Mouse (Mus musculus) A20 (cell line): ENCODE data around the gene Cbx4.

Experiments used
- DNase-seq: peaks from one replicate; pipeline ENCODE4 v3.0.0-alpha.2; 2011; ENCODE audit warnings: low read depth, low spot score

The Cbx4 gene

GRCm38 (mm10) chr11:119085279-119086062, 550 bp downstream of the Cbx4 start:
- DNase-seq, result peak; percentile 81

- peak; percentile 66 for DNase-seq
These were observed 1.4 kb downstream of the Cbx4 start for GRCm38 (mm10) chr11:119084446-119085278.

GRCm38 (mm10) chr11:119083724-119084445, 2.1 kb downstream of the Cbx4 start:
- DNase-seq, result peak; percentile 82

- peak; percentile 76 for DNase-seq
These were observed 3.1 kb downstream of the Cbx4 start for GRCm38 (mm10) chr11:119082638-119083599.

- peak; percentile 54 for DNase-seq
These were observed 4.0 kb downstream of the Cbx4 start for GRCm38 (mm10) chr11:119081839-119082637.

- DNase-seq, result no peak
These were observed 4.7 kb downstream of the Cbx4 start for GRCm38 (mm10) chr11:119081148-119081838.

- no peak for DNase-seq
These were observed 5.4 kb downstream of the Cbx4 start for GRCm38 (mm10) chr11:119080461-119081147.

- DNase-seq, result no peak
These were observed 6.6 kb downstream of the Cbx4 start for GRCm38 (mm10) chr11:119079445-119079837.

GRCm38 (mm10) chr11:119078691-119079444, 7.2 kb downstream of the Cbx4 start:
- DNase-seq, result no peak

- no peak for DNase-seq
These were observed 8.3 kb downstream of the Cbx4 start for GRCm38 (mm10) chr11:119077755-119078154.

- peak; percentile 39 for DNase-seq
These were observed 10.2 kb downstream of the Cbx4 start for GRCm38 (mm10) chr11:119075805-119076204.

GRCm38 (mm10) chr11:119073876-119074433, 12.1 kb downstream of the Cbx4 start:
- DNase-seq, result peak; percentile 61

- DNase-seq, result no peak
These were observed 13.0 kb downstream of the Cbx4 start for GRCm38 (mm10) chr11:119072986-119073385.

- no peak for DNase-seq
These were observed 13.8 kb downstream of the Cbx4 start for GRCm38 (mm10) chr11:119072239-119072638.

GRCm38 (mm10) chr11:119066841-119067240, 19.2 kb downstream of the Cbx4 start:
- no peak for DNase-seq

- peak; percentile 66 for DNase-seq
These were observed 26.8 kb downstream of the Cbx4 start for GRCm38 (mm10) chr11:119059256-119059655.
